Mouse (Mus musculus) CH12.LX (cell line): ENCODE results near the gene Scarf2. TPM values are rescaled to one million over a fixed set of nuclear protein-coding genes. Genes with fewer than 3 reads are reported as not detected.

Experiments
- DNase-seq: peaks from one replicate; pipeline ENCODE4 v3.0.0-alpha.2; 2013; ENCODE audit errors: extremely low read depth
- H3K27ac ChIP-seq: 2 replicates; pipeline ENCODE4 v1.5.1; 2012; ENCODE audit warnings: low read depth, mild to moderate bottlenecking, control low read depth, moderate library complexity; ENCODE audit not compliant: insufficient read depth
- H3K27me3 ChIP-seq: replicated peaks from 2 replicates; pipeline ENCODE3; 2012; ENCODE audit warnings: inconsistent platforms
- H3K36me3 ChIP-seq, 2 experiments: replicated peaks in 1 of 2; 2 replicates each; pipeline versions ENCODE3 to v1.6.1; 2012; ENCODE audit warnings: inconsistent platforms in 1 of 2, low read length in 1 of 2, mild to moderate bottlenecking in 1 of 2, mixed read lengths in 1 of 2, moderate library complexity in 1 of 2; ENCODE audit not compliant: control insufficient read depth in 1 of 2, insufficient read depth in 1 of 2
- H3K4me1 ChIP-seq, 2 experiments: 2 replicates each; pipeline ENCODE4 v1.6.1; 2012; ENCODE audit warnings: inconsistent platforms in 1 of 2, moderate library complexity in 1 of 2; ENCODE audit not compliant: insufficient read depth in 2 of 2, control insufficient read depth in 1 of 2
- H3K4me2 ChIP-seq: 2 replicates; pipeline ENCODE4 v1.6.1; 2012; ENCODE audit warnings: low read depth, mild to moderate bottlenecking, control low read depth; ENCODE audit not compliant: poor library complexity, insufficient read depth, severe bottlenecking
- H3K4me3 ChIP-seq, 3 experiments: fragments of 150-350 bp in 1 of 3; sonication (generic) in 1 of 3; replicated peaks in 1 of 3; 2 replicates each; pipeline versions ENCODE3 to v1.5.1; 2011 to 2012; ENCODE audit warnings: low read depth in 2 of 3, low read length in 2 of 3, mild to moderate bottlenecking in 2 of 3, moderate library complexity in 2 of 3, control low read depth in 1 of 3, improper control_type of control experiment in 1 of 3, inconsistent platforms in 1 of 3, mixed read lengths in 1 of 3; ENCODE audit not compliant: poor library complexity in 1 of 3
- H3K79me2 ChIP-seq: replicated peaks from 2 replicates; pipeline ENCODE4 v1.6.1; 2012; ENCODE audit warnings: mild to moderate bottlenecking, moderate library complexity; ENCODE audit not compliant: control insufficient read depth, poor library complexity, insufficient read depth, severe bottlenecking; ENCODE audit errors: extremely low read depth
- H3K9ac ChIP-seq: 2 replicates; pipeline ENCODE4 v1.6.1; 2012; ENCODE audit warnings: low read depth, mild to moderate bottlenecking, control low read depth, moderate library complexity; ENCODE audit not compliant: insufficient read depth
- H3K9me3 ChIP-seq: replicated peaks from 2 replicates; pipeline ENCODE3; 2012; ENCODE audit warnings: low read length, inconsistent platforms, mixed read lengths
- BHLHE40 ChIP-seq: IDR thresholded peaks from 2 replicates; pipeline ENCODE4 v1.6.1; 2011; ENCODE audit warnings: mild to moderate bottlenecking, low read depth, low read length, improper control_type of control experiment
- CHD1 ChIP-seq: IDR thresholded peaks from 2 replicates; pipeline ENCODE4 v1.6.1; 2012; ENCODE audit warnings: low read depth, low read length, improper control_type of control experiment, inconsistent platforms
- CHD2 ChIP-seq: IDR thresholded peaks from 2 replicates; pipeline ENCODE4 v1.6.1; 2011; ENCODE audit warnings: low read length, improper control_type of control experiment
- CTCF ChIP-seq, 2 experiments: IDR thresholded peaks in 1 of 2; conservative IDR thresholded peaks in 1 of 2; 2 replicates each; pipeline ENCODE4 v1.5.1; 2011 to 2012; ENCODE audit warnings: low read depth in 2 of 2, low read length in 2 of 2, improper control_type of control experiment in 1 of 2, inconsistent platforms in 1 of 2, mild to moderate bottlenecking in 1 of 2, moderate library complexity in 1 of 2
- E2F4 ChIP-seq: IDR thresholded peaks from 2 replicates; pipeline ENCODE4 v1.6.1; 2011; ENCODE audit warnings: low read depth, low read length, improper control_type of control experiment; ENCODE audit not compliant: insufficient replicate concordance
- ELF1 ChIP-seq: IDR thresholded peaks from 2 replicates; pipeline ENCODE4 v1.6.1; 2014; ENCODE audit warnings: low read depth, mild to moderate bottlenecking, inconsistent platforms, low read length, improper control_type of control experiment
- EP300 ChIP-seq: IDR thresholded peaks from 2 replicates; pipeline ENCODE4 v1.6.1; 2011; ENCODE audit warnings: low read length, improper control_type of control experiment
- GABPA ChIP-seq: IDR thresholded peaks from 2 replicates; pipeline ENCODE4 v1.6.1; 2012; ENCODE audit warnings: low read depth, low read length, improper control_type of control experiment, inconsistent platforms; ENCODE audit not compliant: insufficient replicate concordance
- IRF4 ChIP-seq: IDR thresholded peaks from 2 replicates; pipeline ENCODE4 v1.6.1; 2014; ENCODE audit warnings: low read depth, mild to moderate bottlenecking, inconsistent platforms, low read length, improper control_type of control experiment
- MAFK ChIP-seq: IDR thresholded peaks from 2 replicates; pipeline ENCODE4 v1.6.1; 2011; ENCODE audit warnings: low read length, improper control_type of control experiment; ENCODE audit not compliant: insufficient replicate concordance
- MAX ChIP-seq: IDR thresholded peaks from 2 replicates; pipeline ENCODE4 v1.6.1; 2011; ENCODE audit warnings: low read length, improper control_type of control experiment
- MYC ChIP-seq: IDR thresholded peaks from 2 replicates; pipeline ENCODE4 v1.6.1; 2011; ENCODE audit warnings: low read depth, mild to moderate bottlenecking, improper control_type of control experiment, low read length
- NELFE ChIP-seq: IDR thresholded peaks from 2 replicates; pipeline ENCODE4 v1.6.1; 2011; ENCODE audit warnings: low read depth, low read length, improper control_type of control experiment
- NRF1 ChIP-seq: IDR thresholded peaks from 2 replicates; pipeline ENCODE4 v1.6.1; 2014; ENCODE audit warnings: low read depth, mild to moderate bottlenecking, inconsistent platforms, low read length, improper control_type of control experiment, moderate library complexity
- PAX5 ChIP-seq: IDR thresholded peaks from 2 replicates; pipeline ENCODE4 v1.6.1; 2012; ENCODE audit warnings: low read length, inconsistent platforms, mixed read lengths
- POLR2A ChIP-seq: IDR thresholded peaks from 2 replicates; pipeline ENCODE4 v1.6.1; 2011; ENCODE audit warnings: low read depth, mild to moderate bottlenecking, improper control_type of control experiment, low read length
- POLR2AphosphoS2 ChIP-seq: IDR thresholded peaks from 2 replicates; pipeline ENCODE4 v1.6.1; 2011; ENCODE audit warnings: low read depth, low read length, improper control_type of control experiment
- RAD21 ChIP-seq: IDR thresholded peaks from 2 replicates; pipeline ENCODE4 v1.6.1; 2011; ENCODE audit warnings: low read depth, mild to moderate bottlenecking, low read length, improper control_type of control experiment, moderate library complexity
- SIN3A ChIP-seq: IDR thresholded peaks from 2 replicates; pipeline ENCODE4 v1.6.1; 2012; ENCODE audit warnings: low read length, improper control_type of control experiment, inconsistent platforms
- SMC3 ChIP-seq: IDR thresholded peaks from 2 replicates; pipeline ENCODE4 v1.6.1; 2011; ENCODE audit warnings: low read depth, low read length, improper control_type of control experiment
- TBP ChIP-seq: conservative IDR thresholded peaks from 2 replicates; pipeline ENCODE4 v1.6.1; 2011; ENCODE audit warnings: low read depth, low read length, improper control_type of control experiment
- TCF12 ChIP-seq: IDR thresholded peaks from 2 replicates; pipeline ENCODE4 v1.6.1; 2014; ENCODE audit warnings: low read depth, mild to moderate bottlenecking, inconsistent platforms, low read length, improper control_type of control experiment
- UBTF ChIP-seq: IDR thresholded peaks from 2 replicates; pipeline ENCODE4 v1.6.1; 2012; ENCODE audit warnings: low read depth, mild to moderate bottlenecking, inconsistent platforms, low read length, improper control_type of control experiment, moderate library complexity
- USF2 ChIP-seq: conservative IDR thresholded peaks from 2 replicates; pipeline ENCODE4 v1.6.1; 2011; ENCODE audit warnings: low read depth, low read length, improper control_type of control experiment
- ZC3H11A ChIP-seq: IDR thresholded peaks from 2 replicates; pipeline ENCODE4 v1.6.1; 2012; ENCODE audit warnings: low read depth, mild to moderate bottlenecking, inconsistent platforms, low read length, improper control_type of control experiment
- ZKSCAN1 ChIP-seq: IDR thresholded peaks from 2 replicates; pipeline ENCODE4 v1.6.1; 2012; ENCODE audit warnings: low read depth, inconsistent platforms, low read length, improper control_type of control experiment, borderline replicate concordance
- ZNF384 ChIP-seq: IDR thresholded peaks from 2 replicates; pipeline ENCODE4 v1.6.1; 2012; ENCODE audit warnings: low read depth, low read length, improper control_type of control experiment, inconsistent platforms
- dilution Hi-C: fragments of 300-500 bp; cut with MboI; formaldehyde crosslinking; loops from 2 replicates; pipeline ENCODE4 v1.14.3; 2020; ENCODE audit warnings: low sequenced_read_pairs; ENCODE audit not compliant: extremely low pct_unique_long_range_greater_than_20kb, extremely low pct_ligation_motif_present
- in situ Hi-C: fragments of 300-500 bp; cut with MboI; formaldehyde crosslinking; loops from 3 replicates; pipeline ENCODE4 v1.14.3; 2019; ENCODE audit warnings: low sequenced_read_pairs, low pct_ligation_motif_present, low pct_unique_long_range_greater_than_20kb, mixed read lengths
- polyA plus RNA-seq: library from polyadenylated mRNA; unstranded; fragments of >175 nt; gene quantifications from 2 replicates; pipeline ENCODE4 v1.2.1, GENCODE M21; 2012; ENCODE audit warnings: low read depth; ENCODE audit not compliant: insufficient read length
- total RNA-seq, 2 experiments: library from RNA; depleted of rRNA; stranded (reverse); fragments of 300-350 nt in 1 of 2; fragments of >200 nt in 1 of 2; gene quantifications; 2 replicates each; pipeline ENCODE4 v1.2.3; 2012 to 2014

The Scarf2 gene
- not detected in 2 replicates for total RNA-seq (2012; rRNA removed)
- not detected in 2 replicates for total RNA-seq (2014; rRNA removed)
- polyA plus RNA-seq, result not detected in 2 replicates

DNA sequence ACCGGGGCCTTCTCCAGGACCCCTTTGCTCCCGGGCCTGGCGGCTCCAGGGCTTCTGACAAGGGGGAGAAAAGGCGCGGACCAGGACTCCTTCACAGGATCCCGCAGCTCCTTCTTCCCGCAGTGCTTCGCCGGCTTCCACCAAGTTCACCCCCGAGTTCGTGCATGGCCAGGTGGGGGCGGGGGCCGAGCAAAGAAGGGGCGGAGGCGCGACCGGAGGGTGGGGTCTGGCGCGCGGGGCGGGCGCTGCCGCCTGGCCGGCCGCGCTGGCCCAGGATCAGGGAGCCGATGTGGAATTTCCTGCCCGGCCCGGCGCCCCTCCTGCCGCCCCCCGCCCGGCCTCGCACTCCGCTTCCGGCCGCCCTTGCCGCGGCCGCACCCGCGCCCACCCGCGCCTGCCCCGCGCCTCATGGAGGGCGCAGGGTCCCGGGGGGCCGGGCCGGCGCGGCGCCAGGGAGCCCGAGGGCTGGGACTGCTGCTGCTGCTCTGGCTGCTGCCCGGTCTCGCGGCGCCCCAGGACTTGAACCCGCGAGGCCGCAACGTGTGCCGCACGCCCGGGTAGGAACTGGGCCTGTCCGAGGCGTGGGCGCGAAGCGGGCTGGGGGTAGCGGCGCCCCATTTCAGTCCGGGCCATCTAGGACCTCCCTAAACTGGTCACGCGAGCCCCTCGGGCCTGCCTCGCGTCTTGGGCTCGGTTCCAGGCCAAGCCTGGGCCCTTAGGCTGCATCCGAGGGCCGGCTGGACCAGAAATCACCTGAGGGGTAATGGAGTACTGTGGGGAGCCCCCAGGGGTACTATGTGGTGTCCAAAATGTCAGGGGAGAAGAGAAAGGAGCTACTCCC lies at the start of gene Scarf2:
Gene Scarf2, plus strand, starts transcription at position 312 of the 841 bp plus-strand sequence.
- peaks cover 51% of the 10 kb centered on the region for H3K27me3 ChIP-seq
- no peak for TF ChIP-seq ZNF384
- no peak for TF ChIP-seq MYC
- no peak for TF ChIP-seq MAX
- no peak for TF ChIP-seq ELF1
- TF ChIP-seq SIN3A, result no peak
- no peak for TF ChIP-seq ZC3H11A
- TF ChIP-seq USF2, result no peak
- no peak for TF ChIP-seq ZKSCAN1
- TF ChIP-seq MAFK, result no peak
- TF ChIP-seq TCF12, result no peak
- no peak for TF ChIP-seq POLR2AphosphoS2
- no peak for TF ChIP-seq NRF1
- TF ChIP-seq GABPA, result no peak
- no peak for TF ChIP-seq POLR2A
- no peak for TF ChIP-seq CHD2
- TF ChIP-seq NELFE, result no peak
- TF ChIP-seq BHLHE40, result no peak
- no peak for TF ChIP-seq EP300
- TF ChIP-seq, all 38 proteins: peak for 0
- H3K79me2 ChIP-seq, result no peaks in the 10 kb centered on the region
- no peak within 1 kb of the TSS for H3K4me3 ChIP-seq
- peaks cover 8% of the 10 kb centered on the region for H3K9me3 ChIP-seq
- no peak within 1 kb of the TSS for H3K4me2 ChIP-seq
- H3K4me1 ChIP-seq, result peaks cover 9% of the 10 kb centered on the region in 2 experiments
- no peak within 1 kb of the TSS for H3K27ac ChIP-seq
- H3K9ac ChIP-seq, result no peak within 1 kb of the TSS
- DNase-seq, result no peak
- no peaks in the 10 kb centered on the region for H3K36me3 ChIP-seq
- dilution Hi-C loops, result no loop called here
- in situ Hi-C loops, result no loop called here

DNA sequence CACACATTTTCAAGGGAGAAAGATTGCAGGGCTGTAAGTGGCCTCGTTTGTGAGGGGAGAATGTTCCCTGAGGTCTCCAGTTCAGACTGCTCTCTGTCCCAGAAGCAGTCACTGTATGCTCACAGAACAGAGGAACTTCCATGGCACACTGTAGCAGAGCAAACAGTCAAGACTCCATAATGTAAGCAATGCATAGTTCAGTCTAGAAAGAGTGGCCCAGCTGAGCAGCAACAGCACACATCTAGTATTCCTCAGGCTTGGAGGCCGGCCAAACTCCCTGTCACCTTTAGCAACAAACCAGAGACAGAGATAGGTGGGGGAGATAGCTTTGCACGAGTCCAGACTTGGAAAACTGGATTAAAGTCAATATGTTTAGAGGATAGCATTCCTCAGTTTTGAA lies 44.1 kb upstream of the Scarf2 start:
- dilution Hi-C loops, result no loop called here
- in situ Hi-C loops, result no loop called here
- H3K4me1 ChIP-seq, result no peaks in the 10 kb centered on the region
- H3K27me3 ChIP-seq, result peaks cover 23% of the 10 kb centered on the region
- no peak overlapping the region for H3K4me2 ChIP-seq
- H3K27ac ChIP-seq, result no peak overlapping the region
- no peak for DNase-seq
- no peak overlapping the region for H3K9ac ChIP-seq
- H3K36me3 ChIP-seq, result no peaks in the 10 kb centered on the region
- peaks cover 2% of the 10 kb centered on the region for H3K9me3 ChIP-seq
- TF ChIP-seq MYC (no peak), ZC3H11A (no peak), EP300 (no peak), TCF12 (no peak), NELFE (no peak), NRF1 (no peak), CHD2 (no peak), CTCF (conservative IDR thresholded peaks at IDR 0.05 in 1 of 2, IDR thresholded peaks at IDR 0.05 in 1 of 2; ENCODE audit: low read depth in 2 of 2, low read length in 2 of 2) (no peak), CHD1 (no peak), TBP (no peak), E2F4 (no peak), BHLHE40 (no peak), MAFK (no peak), PAX5 (no peak), IRF4 (no peak), SMC3 (no peak), RAD21 (no peak), UBTF (no peak)
- no peak overlapping the region for H3K4me3 ChIP-seq
- H3K79me2 ChIP-seq, result no peaks in the 10 kb centered on the region
